Mouse (Mus musculus): ENCODE results near the gene Cd2bp2. TPM values are rescaled to one million over a fixed set of nuclear protein-coding genes. Genes with fewer than 3 reads are reported as not detected.

Cd2bp2 gene
- 96.5 and 104 TPM in 2 replicates for polyA plus RNA-seq (2014; fragmentation: Nextera tagmentation; extraction: Ambion mirVana)

GRCm38 (mm10) chr7:127195544-127196295 is at the start of gene Cd2bp2:
Cd2bp2 (minus strand) TSS chr7:127196050.
- ATAC-seq (replicated peaks; ENCODE audit: low FRiP score): peak; percentile 97
- peaks cover 28% of the 10 kb centered on the region for H3K36me3 ChIP-seq (ENCODE audit: control insufficient read depth, insufficient read depth, low read length)
- H3K4me3 ChIP-seq (ENCODE audit: low read depth, low read length): peak within 1 kb of the TSS; percentile 80
- WGBS: under 1% methylated on average over 51 of the region's 51 CpGs
- H3K4me1 ChIP-seq (replicated peaks; ENCODE audit: control insufficient read depth, insufficient read depth, low read length): peaks cover 6% of the 10 kb centered on the region
- H3K27ac ChIP-seq (ENCODE audit: low read depth, low read length): peak within 1 kb of the TSS; percentile 82
- H3K4me2 ChIP-seq (ENCODE audit: low read depth, low read length, severe bottlenecking): peak within 1 kb of the TSS; percentile 87
- no peaks in the 10 kb centered on the region for H3K27me3 ChIP-seq (ENCODE audit: control insufficient read depth, insufficient read depth, low read length)
- H3K9me3 ChIP-seq (ENCODE audit: control insufficient read depth, low read length): no peaks in the 10 kb centered on the region
- peak; percentile 95 for DNase-seq (ENCODE audit: low spot score)
- peak within 1 kb of the TSS; percentile 89 for H3K9ac ChIP-seq (ENCODE audit: low read length)

GRCm38 (mm10) chr7:127244658-127245510 is 49.0 kb upstream of the Cd2bp2 start:
- H3K27ac ChIP-seq (ENCODE audit: low read depth, low read length): peak overlapping the region; percentile 84
- peaks cover 20% of the 10 kb centered on the region for H3K4me1 ChIP-seq (replicated peaks; ENCODE audit: control insufficient read depth, insufficient read depth, low read length)
- no peaks in the 10 kb centered on the region for H3K9me3 ChIP-seq (ENCODE audit: control insufficient read depth, low read length)
- H3K4me2 ChIP-seq (ENCODE audit: low read depth, low read length, severe bottlenecking): peak overlapping the region; percentile 88
- H3K27me3 ChIP-seq (ENCODE audit: control insufficient read depth, insufficient read depth, low read length): no peaks in the 10 kb centered on the region
- DNase-seq (ENCODE audit: low spot score) (no peak), ATAC-seq (replicated peaks; ENCODE audit: low FRiP score) (peak; percentile 74)
- peak overlapping the region; percentile 86 for H3K9ac ChIP-seq (ENCODE audit: low read length)
- 14% methylated on average over 31 of the region's 33 CpGs for WGBS
- peak overlapping the region; percentile 79 for H3K4me3 ChIP-seq (ENCODE audit: low read depth, low read length)
- no peaks in the 10 kb centered on the region; the same call in 1 of the 2 replicates for H3K36me3 ChIP-seq (ENCODE audit: control insufficient read depth, insufficient read depth, low read length)

- Histone ChIP-seq H3K4me1 (replicated peaks; ENCODE audit: control insufficient read depth, insufficient read depth, low read length) (peaks cover 20% of the 10 kb centered on the region), H3K27me3 (ENCODE audit: control insufficient read depth, insufficient read depth, low read length) (no peaks in the 10 kb centered on the region), H3K4me3 (ENCODE audit: low read depth, low read length) (peak within 1 kb of the TSS; percentile 79), H3K4me2 (ENCODE audit: low read depth, low read length, severe bottlenecking) (peak within 1 kb of the TSS; percentile 88), H3K9me3 (ENCODE audit: control insufficient read depth, low read length) (no peaks in the 10 kb centered on the region), H3K36me3 (ENCODE audit: control insufficient read depth, insufficient read depth, low read length) (no peaks in the 10 kb centered on the region; the same call in 1 of the 2 replicates), H3K27ac (ENCODE audit: low read depth, low read length) (peak within 1 kb of the TSS; percentile 84), H3K9ac (ENCODE audit: low read length) (peak within 1 kb of the TSS; percentile 86)
- WGBS: 1% methylated on average over 56 of the region's 56 CpGs
- DNase-seq (ENCODE audit: low spot score) (peak; percentile 97), ATAC-seq (replicated peaks; ENCODE audit: low FRiP score) (peak; percentile 96)
These were observed 48.2 kb upstream of the Cd2bp2 start, which contains the start of gene Zfp771 for GRCm38 (mm10) chr7:127243870-127244657. Zfp771 (plus strand) TSS chr7:127244274.

- Histone ChIP-seq H3K27ac (ENCODE audit: low read depth, low read length) (peak overlapping the region; percentile 84; the same call in 1 of the 2 replicates), H3K4me2 (ENCODE audit: low read depth, low read length, severe bottlenecking) (peak overlapping the region; percentile 88), H3K27me3 (ENCODE audit: control insufficient read depth, insufficient read depth, low read length) (no peaks in the 10 kb centered on the region), H3K36me3 (ENCODE audit: control insufficient read depth, insufficient read depth, low read length) (peaks cover 2% of the 10 kb centered on the region), H3K9me3 (ENCODE audit: control insufficient read depth, low read length) (no peaks in the 10 kb centered on the region), H3K4me1 (replicated peaks; ENCODE audit: control insufficient read depth, insufficient read depth, low read length) (peaks cover 20% of the 10 kb centered on the region), H3K4me3 (ENCODE audit: low read depth, low read length) (peak overlapping the region; percentile 79; the same call in 1 of the 2 replicates), H3K9ac (ENCODE audit: low read length) (peak overlapping the region; percentile 86)
- 40% methylated on average over 2 of the region's 2 CpGs for WGBS
- ATAC-seq (replicated peaks; ENCODE audit: low FRiP score) (no peak), DNase-seq (ENCODE audit: low spot score) (no peak)
These were observed 47.6 kb upstream of the Cd2bp2 start for GRCm38 (mm10) chr7:127243361-127243867.

- H3K9me3 ChIP-seq (ENCODE audit: control insufficient read depth, low read length): no peaks in the 10 kb centered on the region; the same call in 1 of the 2 replicates
- H3K27me3 ChIP-seq (ENCODE audit: control insufficient read depth, insufficient read depth, low read length): no peaks in the 10 kb centered on the region
- H3K4me2 ChIP-seq (ENCODE audit: low read depth, low read length, severe bottlenecking): peak overlapping the region; percentile 61; the same call in 1 of the 2 replicates
- ATAC-seq (replicated peaks; ENCODE audit: low FRiP score): no peak
- no peak overlapping the region for H3K27ac ChIP-seq (ENCODE audit: low read depth, low read length)
- DNase-seq (ENCODE audit: low spot score): no peak
- H3K4me3 ChIP-seq (ENCODE audit: low read depth, low read length): peak overlapping the region; percentile 94; the same call in 1 of the 2 replicates
- WGBS: 90% methylated on average over 2 of the region's 2 CpGs
- H3K36me3 ChIP-seq (ENCODE audit: control insufficient read depth, insufficient read depth, low read length): peaks cover 34% of the 10 kb centered on the region
- H3K4me1 ChIP-seq (replicated peaks; ENCODE audit: control insufficient read depth, insufficient read depth, low read length): peaks cover 10% of the 10 kb centered on the region; the same call in 1 of the 2 replicates
- peak overlapping the region; percentile 27; the same call in 1 of the 2 replicates for H3K9ac ChIP-seq (ENCODE audit: low read length)
These were observed 38.9 kb upstream of the Cd2bp2 start for GRCm38 (mm10) chr7:127234777-127235176.

- Histone ChIP-seq H3K4me3 (ENCODE audit: low read depth, low read length) (peak overlapping the region; percentile 94), H3K9me3 (ENCODE audit: control insufficient read depth, low read length) (no peaks in the 10 kb centered on the region; the same call in 1 of the 2 replicates), H3K4me1 (replicated peaks; ENCODE audit: control insufficient read depth, insufficient read depth, low read length) (peaks cover 10% of the 10 kb centered on the region; the same call in 1 of the 2 replicates), H3K27me3 (ENCODE audit: control insufficient read depth, insufficient read depth, low read length) (no peaks in the 10 kb centered on the region), H3K9ac (ENCODE audit: low read length) (peak overlapping the region; percentile 99), H3K4me2 (ENCODE audit: low read depth, low read length, severe bottlenecking) (peak overlapping the region; percentile 61), H3K36me3 (ENCODE audit: control insufficient read depth, insufficient read depth, low read length) (peaks cover 36% of the 10 kb centered on the region), H3K27ac (ENCODE audit: low read depth, low read length) (peak overlapping the region; percentile 99)
- ATAC-seq (replicated peaks; ENCODE audit: low FRiP score): no peak
- no peak for DNase-seq (ENCODE audit: low spot score)
- 6% methylated on average over 9 of the region's 9 CpGs for WGBS
These were observed 37.9 kb upstream of the Cd2bp2 start for GRCm38 (mm10) chr7:127233765-127234164.

- ATAC-seq (replicated peaks; ENCODE audit: low FRiP score) (peak; percentile 61), DNase-seq (ENCODE audit: low spot score) (no peak)
- Histone ChIP-seq H3K4me3 (ENCODE audit: low read depth, low read length) (peak overlapping the region; percentile 94), H3K9me3 (ENCODE audit: control insufficient read depth, low read length) (no peaks in the 10 kb centered on the region; the same call in 1 of the 2 replicates), H3K36me3 (ENCODE audit: control insufficient read depth, insufficient read depth, low read length) (peaks cover 34% of the 10 kb centered on the region), H3K27ac (ENCODE audit: low read depth, low read length) (peak overlapping the region; percentile 99), H3K27me3 (ENCODE audit: control insufficient read depth, insufficient read depth, low read length) (no peaks in the 10 kb centered on the region), H3K4me2 (ENCODE audit: low read depth, low read length, severe bottlenecking) (peak overlapping the region; percentile 61), H3K9ac (ENCODE audit: low read length) (peak overlapping the region; percentile 99), H3K4me1 (replicated peaks; ENCODE audit: control insufficient read depth, insufficient read depth, low read length) (peaks cover 10% of the 10 kb centered on the region; the same call in 1 of the 2 replicates)
- 1% methylated on average over 24 of the region's 27 CpGs for WGBS
These were observed 37.5 kb upstream of the Cd2bp2 start for GRCm38 (mm10) chr7:127233368-127233749.

Measured in forebrain, embryonic 11.5 days (tissue).